8 mouse cellular contexts compared by ENCODE assay signal in the genomic region with DNA sequence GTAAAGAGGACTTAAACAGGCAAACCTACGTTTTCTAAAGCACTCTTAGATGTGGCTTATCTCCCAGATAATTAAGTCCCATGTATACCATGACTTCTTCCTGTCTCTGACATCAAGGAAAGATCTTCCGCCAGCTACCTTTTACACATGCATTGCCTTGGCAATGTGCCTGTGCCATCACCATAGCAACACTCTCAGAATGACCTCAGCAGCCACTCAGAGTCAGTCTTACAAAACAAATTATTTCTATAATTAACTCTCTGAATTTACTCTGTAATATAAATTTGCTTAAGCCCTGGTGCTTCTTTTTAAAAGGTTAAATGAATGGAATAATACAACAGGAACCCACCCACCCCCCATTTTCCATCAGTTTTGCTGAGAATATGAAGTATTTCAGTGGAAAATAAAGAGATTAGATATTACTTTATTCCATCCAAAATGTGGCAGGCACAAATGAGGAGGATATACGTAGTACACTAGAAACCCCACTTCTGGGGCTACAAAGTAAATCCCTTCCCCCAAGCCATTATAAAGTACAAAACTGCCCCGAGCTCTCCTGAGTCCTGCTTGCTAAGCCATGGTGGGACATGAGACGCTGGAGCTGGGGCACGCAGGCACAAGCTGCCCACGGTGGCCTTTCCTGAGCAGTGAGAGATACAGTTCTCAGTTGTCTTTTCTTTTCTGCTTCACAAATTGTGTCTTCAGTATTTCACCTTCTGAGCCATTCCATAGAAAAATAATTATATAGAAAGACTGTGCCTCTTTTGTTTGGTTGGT.
DNase-seq lines count a peak whose midpoint lies in the region; ATAC-seq and TF ChIP-seq lines count a peak whose summit lies in the region.

No protein-coding gene starts in this region.

- ATAC-seq in liver, embryonic 12.5 days: no peak
- ATAC-seq in kidney, embryonic 16.5 days (ENCODE audit: low FRiP score, low TSS enrichment): peak; percentile 49; the same call in 1 of the 2 replicates
- ATAC-seq in lung, postnatal 0 days: peak; percentile 52

- H3K79me2 ChIP-seq in liver, adult 2 months (ENCODE audit: control insufficient read depth, insufficient read depth, low read length): peaks cover 3% of the 10 kb centered on the region; the same call in 1 of the 2 replicates

- DNase-seq in liver, adult 2 months (ENCODE audit: extremely low read depth, low read depth, low spot score): peak; percentile 63
- DNase-seq in adrenal gland, postnatal 4 days (ENCODE audit: low spot score in 2 of 2): peak; percentile 26 to 67
- peak; percentile 56 to 82 for DNase-seq in frontal cortex, adult 2 months (ENCODE audit: extremely low spot score in 1 of 2, low spot score in 1 of 2)
- DNase-seq in lung, postnatal 0 days (ENCODE audit: low spot score): peak; percentile 73
- DNase-seq in right cerebral cortex, postnatal 10 days (ENCODE audit: low spot score in 2 of 2): peak; percentile 72 to 81
- DNase-seq in testis, postnatal 10 days (ENCODE audit: low spot score): no peak

- H3K4me3 ChIP-seq in liver, adult 2 months (ENCODE audit: insufficient read depth, low read depth, low read length): no peak overlapping the region
- no peak overlapping the region for H3K4me3 ChIP-seq in liver, embryonic 12.5 days
- H3K4me3 ChIP-seq in kidney, embryonic 16.5 days (ENCODE audit: low read length): no peak overlapping the region
- no peak overlapping the region for H3K4me3 ChIP-seq in lung, postnatal 0 days (ENCODE audit: low read depth, low read length)

- 0 out of 2 replicates have a peak, but pooled peaks have one; percentile 34 for TF ChIP-seq EP300 in lung, postnatal 0 days (IDR thresholded peaks at IDR 0.05)

- no peak overlapping the region for H3K9ac ChIP-seq in liver, adult 2 months (ENCODE audit: low read depth, low read length)
- H3K9ac ChIP-seq in liver, embryonic 12.5 days: no peak overlapping the region
- no peak overlapping the region for H3K9ac ChIP-seq in kidney, embryonic 16.5 days (replicated peaks; ENCODE audit: low read length)
- no peak overlapping the region for H3K9ac ChIP-seq in lung, postnatal 0 days (replicated peaks; ENCODE audit: low read depth)

- H3K36me3 ChIP-seq in liver, adult 2 months (ENCODE audit: control insufficient read depth, insufficient read depth, low read length): no peaks in the 10 kb centered on the region; the same call in none of the 2 replicates
- no peaks in the 10 kb centered on the region for H3K36me3 ChIP-seq in liver, embryonic 12.5 days
- H3K36me3 ChIP-seq in kidney, embryonic 16.5 days (ENCODE audit: insufficient read depth, low read length): no peaks in the 10 kb centered on the region
- no peaks in the 10 kb centered on the region for H3K36me3 ChIP-seq in lung, postnatal 0 days (ENCODE audit: insufficient read depth, low read length)

- H3K9me3 ChIP-seq in liver, embryonic 12.5 days (replicated peaks): no peaks in the 10 kb centered on the region
- no peaks in the 10 kb centered on the region for H3K9me3 ChIP-seq in kidney, embryonic 16.5 days (ENCODE audit: low read length)
- H3K9me3 ChIP-seq in lung, postnatal 0 days (ENCODE audit: low read length): no peaks in the 10 kb centered on the region

- no peak overlapping the region for H3K4me2 ChIP-seq in liver, embryonic 12.5 days
- H3K4me2 ChIP-seq in kidney, embryonic 16.5 days (replicated peaks; ENCODE audit: low read depth, low read length): 0 out of 2 replicates have a peak overlapping the region, but pooled peaks have one; percentile 2
- no peak overlapping the region for H3K4me2 ChIP-seq in lung, postnatal 0 days (replicated peaks; ENCODE audit: low read depth, low read length)

- TF ChIP-seq CTCF in liver, adult 2 months (IDR thresholded peaks at IDR 0.05; ENCODE audit: low read depth, low read length): no peak
- no peak for TF ChIP-seq CTCF in lung, postnatal 0 days (IDR thresholded peaks at IDR 0.05)

- WGBS in liver, adult 2 months: 69% methylated on average over 7 of the region's 7 CpGs
- WGBS in liver, embryonic 12.5 days (ENCODE audit: insufficient replicate concordance): 70% methylated on average over 7 of the region's 7 CpGs
- WGBS in kidney, embryonic 16.5 days: 61% methylated on average over 7 of the region's 7 CpGs
- 33% methylated on average over 7 of the region's 7 CpGs for WGBS in lung, postnatal 0 days

- H3K27me3 ChIP-seq in liver, adult 2 months (ENCODE audit: control insufficient read depth, insufficient read depth, low read length): no peaks in the 10 kb centered on the region
- no peaks in the 10 kb centered on the region for H3K27me3 ChIP-seq in liver, embryonic 12.5 days (replicated peaks)
- no peaks in the 10 kb centered on the region for H3K27me3 ChIP-seq in kidney, embryonic 16.5 days (ENCODE audit: insufficient read depth, low read length)
- no peaks in the 10 kb centered on the region for H3K27me3 ChIP-seq in lung, postnatal 0 days (replicated peaks; ENCODE audit: insufficient read depth, low read length)

- no peak overlapping the region for H3K27ac ChIP-seq in liver, adult 2 months (replicated peaks; ENCODE audit: insufficient read depth, low read depth, low read length)
- H3K27ac ChIP-seq in liver, embryonic 12.5 days: no peak overlapping the region
- peak overlapping the region; percentile 73 for H3K27ac ChIP-seq in kidney, embryonic 16.5 days (ENCODE audit: low read length)
- H3K27ac ChIP-seq in lung, postnatal 0 days (ENCODE audit: low read length): peak overlapping the region; percentile 16

- no peak for TF ChIP-seq POLR2A in liver, adult 2 months (IDR thresholded peaks at IDR 0.05; ENCODE audit: extremely low read depth, insufficient read depth, low read length)

- H3K4me1 ChIP-seq in liver, adult 2 months (ENCODE audit: control insufficient read depth, insufficient read depth, low read length): peaks cover 4% of the 10 kb centered on the region
- peaks cover 7% of the 10 kb centered on the region for H3K4me1 ChIP-seq in liver, embryonic 12.5 days
- H3K4me1 ChIP-seq in kidney, embryonic 16.5 days (ENCODE audit: insufficient read depth, low read length): peaks cover 47% of the 10 kb centered on the region
- H3K4me1 ChIP-seq in lung, postnatal 0 days (ENCODE audit: insufficient read depth, low read depth, low read length): peaks cover 16% of the 10 kb centered on the region

Comparison
In these comparisons a context has a peak if more than half of its experiments do, and no peak if none do; other contexts are left out.
1. H3K27ac ChIP-seq: peak in kidney, embryonic 16.5 days (single experiment) and lung, postnatal 0 days (single experiment); none in liver, adult 2 months (single experiment) and liver, embryonic 12.5 days (single experiment).